Mouse (Mus musculus) heart, embryonic 14.5 days (tissue): ENCODE results near the gene Xxylt1. TPM values are rescaled to one million over a fixed set of nuclear protein-coding genes. Genes with fewer than 3 reads are reported as not detected.

ENCODE experiments used
- ATAC-seq: fragments of 200-750 bp; cut with Nextera tagmentation; 2 replicates; pipeline ENCODE4 v1.8.0; 2017; ENCODE audit warnings: low read depth, moderate TSS enrichment; ENCODE audit not compliant: insufficient number of reproducible peaks, insufficient read depth, low FRiP score
- H3K27ac ChIP-seq, 2 experiments: fragments of 200-500 bp in 1 of 2; fragments of 300-500 bp in 1 of 2; sonication (generic) in 1 of 2; replicated peaks in 1 of 2; 2 replicates each; pipeline ENCODE4 v1.5.1; 2012 to 2014; ENCODE audit warnings: low read depth in 2 of 2, low read length in 2 of 2, control low read depth in 1 of 2, mild to moderate bottlenecking in 1 of 2, mixed read lengths in 1 of 2; ENCODE audit not compliant: control insufficient read depth in 1 of 2, insufficient read depth in 1 of 2
- H3K27me3 ChIP-seq: fragments of 300-500 bp; sonication (generic); 2 replicates; pipeline ENCODE4 v1.6.1; 2014; ENCODE audit warnings: mild to moderate bottlenecking, low read length, control low read depth; ENCODE audit not compliant: control insufficient read depth, insufficient read depth
- H3K36me3 ChIP-seq: fragments of 300-500 bp; sonication (generic); 2 replicates; pipeline ENCODE4 v1.6.1; 2014; ENCODE audit warnings: mild to moderate bottlenecking, control low read depth, low read length, mixed read lengths; ENCODE audit not compliant: control insufficient read depth, insufficient read depth
- H3K4me1 ChIP-seq, 2 experiments: fragments of 200-500 bp in 1 of 2; fragments of 300-500 bp in 1 of 2; sonication (generic) in 1 of 2; 2 replicates each; pipeline ENCODE4 v1.6.1; 2012 to 2014; ENCODE audit warnings: low read length in 2 of 2, control low read depth in 1 of 2, mixed read lengths in 1 of 2; ENCODE audit not compliant: control insufficient read depth in 2 of 2, insufficient read depth in 2 of 2
- H3K4me2 ChIP-seq: fragments of 300-500 bp; sonication (generic); 2 replicates; pipeline ENCODE4 v1.6.1; 2014; ENCODE audit warnings: mild to moderate bottlenecking, low read length
- H3K4me3 ChIP-seq, 2 experiments: fragments of 200-500 bp in 1 of 2; fragments of 300-500 bp in 1 of 2; sonication (generic) in 1 of 2; 2 replicates each; pipeline ENCODE4 v1.5.1; 2012 to 2014; ENCODE audit warnings: low read length in 2 of 2, mild to moderate bottlenecking in 2 of 2, control low read depth in 1 of 2, low read depth in 1 of 2, moderate library complexity in 1 of 2; ENCODE audit not compliant: control insufficient read depth in 1 of 2, insufficient read depth in 1 of 2
- H3K9ac ChIP-seq: fragments of 300-500 bp; sonication (generic); 2 replicates; pipeline ENCODE4 v1.6.1; 2014; ENCODE audit warnings: mild to moderate bottlenecking, low read length
- H3K9me3 ChIP-seq: fragments of 300-500 bp; sonication (generic); 2 replicates; pipeline ENCODE4 v1.6.1; 2016; ENCODE audit warnings: low read length, control low read depth; ENCODE audit not compliant: control insufficient read depth
- WGBS: fragments of 180-500 bp; shearing (Covaris S2); extraction: QIAGEN DNeasy Blood & Tissue Kit; methylation state at CpG from one replicate; pipeline ENCODE4 v1.1.7; 2014; 5-methylcytosine and 5-hydroxymethylcytosine counted together
- polyA plus RNA-seq: library from polyadenylated mRNA; unstranded; fragments of >200 nt; fragmentation: Nextera tagmentation; extraction: Ambion mirVana; gene quantifications from 2 replicates; pipeline ENCODE4 v1.2.1, GENCODE M21; 2014

The Xxylt1 gene
- polyA plus RNA-seq, 1 experiment from 2014 or later: 12.2 TPM

GRCm38 (mm10) chr16:31024997-31025396 lies 56.2 kb downstream of the Xxylt1 start:
- no peak overlapping the region for H3K9ac ChIP-seq
- no peak overlapping the region for H3K27ac ChIP-seq
- no peaks in the 10 kb centered on the region for H3K27me3 ChIP-seq
- no peaks in the 10 kb centered on the region for H3K36me3 ChIP-seq
- H3K4me2 ChIP-seq: no peak overlapping the region
- no peaks in the 10 kb centered on the region for H3K9me3 ChIP-seq
- no peak overlapping the region for H3K4me3 ChIP-seq
- H3K4me1 ChIP-seq: peaks cover 25 to 30% of the 10 kb centered on the region in 2 experiments
- no peak for ATAC-seq
- WGBS: 62% methylated on average over 4 of the region's 4 CpGs

- no peaks in the 10 kb centered on the region for H3K36me3 ChIP-seq
- no peak overlapping the region for H3K9ac ChIP-seq
- H3K27ac ChIP-seq: no peak overlapping the region
- no peak for ATAC-seq
- H3K4me2 ChIP-seq: no peak overlapping the region
- no peak overlapping the region for H3K4me3 ChIP-seq
- H3K27me3 ChIP-seq: no peaks in the 10 kb centered on the region
- H3K9me3 ChIP-seq: no peaks in the 10 kb centered on the region
- 85% methylated on average over 7 of the region's 7 CpGs for WGBS
- H3K4me1 ChIP-seq: peaks cover 22 to 23% of the 10 kb centered on the region in 2 experiments
Observed at GRCm38 (mm10) chr16:31024221-31024620, 57.0 kb downstream of the Xxylt1 start.

- peaks cover 20 to 23% of the 10 kb centered on the region in 2 experiments for H3K4me1 ChIP-seq
- no peak overlapping the region for H3K4me2 ChIP-seq
- no peaks in the 10 kb centered on the region for H3K27me3 ChIP-seq
- H3K36me3 ChIP-seq: no peaks in the 10 kb centered on the region
- H3K9ac ChIP-seq: no peak overlapping the region
- H3K4me3 ChIP-seq: no peak overlapping the region
- no peaks in the 10 kb centered on the region for H3K9me3 ChIP-seq
- WGBS: 90% methylated on average over 8 of the region's 8 CpGs
- ATAC-seq: no peak
- H3K27ac ChIP-seq: no peak overlapping the region
Observed at GRCm38 (mm10) chr16:31023803-31024202, 57.4 kb downstream of the Xxylt1 start.

- peaks cover 19 to 23% of the 10 kb centered on the region in 2 experiments for H3K4me1 ChIP-seq
- no peak overlapping the region for H3K4me3 ChIP-seq
- H3K9ac ChIP-seq: no peak overlapping the region
- H3K27ac ChIP-seq: no peak overlapping the region
- no peaks in the 10 kb centered on the region for H3K27me3 ChIP-seq
- no peak for ATAC-seq
- no peaks in the 10 kb centered on the region for H3K36me3 ChIP-seq
- no peak overlapping the region for H3K4me2 ChIP-seq
- H3K9me3 ChIP-seq: no peaks in the 10 kb centered on the region
- WGBS: 23% methylated on average over 5 of the region's 5 CpGs
Observed at GRCm38 (mm10) chr16:31022287-31022686, 58.9 kb downstream of the Xxylt1 start.

GRCm38 (mm10) chr16:31019514-31019913 lies 61.7 kb downstream of the Xxylt1 start:
- no peak overlapping the region for H3K4me2 ChIP-seq
- ATAC-seq: no peak
- no peaks in the 10 kb centered on the region for H3K9me3 ChIP-seq
- WGBS: 59% methylated on average over 3 of the region's 3 CpGs
- peaks cover 16 to 23% of the 10 kb centered on the region in 2 experiments for H3K4me1 ChIP-seq
- H3K27me3 ChIP-seq: no peaks in the 10 kb centered on the region
- no peak overlapping the region for H3K9ac ChIP-seq
- H3K4me3 ChIP-seq: no peak overlapping the region
- no peaks in the 10 kb centered on the region for H3K36me3 ChIP-seq
- no peak overlapping the region for H3K27ac ChIP-seq

GRCm38 (mm10) chr16:31017687-31018413 lies 63.4 kb downstream of the Xxylt1 start:
- Histone ChIP-seq H3K9me3 (no peaks in the 10 kb centered on the region), H3K4me3 (no peak overlapping the region), H3K4me1 (peaks cover 15 to 23% of the 10 kb centered on the region in 2 experiments), H3K27ac (no peak overlapping the region), H3K27me3 (no peaks in the 10 kb centered on the region), H3K36me3 (no peaks in the 10 kb centered on the region), H3K4me2 (no peak overlapping the region), H3K9ac (no peak overlapping the region)
- 94% methylated on average over 10 of the region's 10 CpGs for WGBS
- ATAC-seq: no peak

GRCm38 (mm10) chr16:31016669-31017068 lies 64.6 kb downstream of the Xxylt1 start:
- Histone ChIP-seq H3K4me1 (peaks cover 9 to 13% of the 10 kb centered on the region in 2 experiments), H3K9ac (no peak overlapping the region), H3K9me3 (no peaks in the 10 kb centered on the region), H3K4me2 (no peak overlapping the region), H3K4me3 (no peak overlapping the region), H3K36me3 (no peaks in the 10 kb centered on the region), H3K27ac (no peak overlapping the region), H3K27me3 (no peaks in the 10 kb centered on the region)
- 82% methylated on average over 2 of the region's 2 CpGs for WGBS
- ATAC-seq: no peak

GRCm38 (mm10) chr16:31016169-31016568 lies 65.1 kb downstream of the Xxylt1 start:
- Histone ChIP-seq H3K4me3 (no peak overlapping the region), H3K9ac (no peak overlapping the region), H3K27me3 (no peaks in the 10 kb centered on the region), H3K27ac (no peak overlapping the region), H3K4me2 (no peak overlapping the region), H3K36me3 (no peaks in the 10 kb centered on the region), H3K9me3 (no peaks in the 10 kb centered on the region), H3K4me1 (peaks cover 5 to 8% of the 10 kb centered on the region in 2 experiments)
- WGBS: 66% methylated on average over 8 of the region's 8 CpGs
- no peak for ATAC-seq
